Mouse (Mus musculus): ENCODE measurements around the gene Ptprj.
"Not testable (repeated sequence)": the region's sequence is repeated elsewhere in the genome, so short reads cannot be mapped to it uniquely, and the experiment has no call there.

Ptprj gene

GRCm38 (mm10) chr2:90577451-90578279 lies 2.8 kb downstream of the Ptprj start:
- DNase-seq (ENCODE audit: low spot score in 2 of 2): peak in 1 of 2 experiments; percentile 24

GRCm38 (mm10) chr2:90576936-90577335 lies 3.5 kb downstream of the Ptprj start:
- no peak for DNase-seq (ENCODE audit: low spot score in 2 of 2)

GRCm38 (mm10) chr2:90576411-90576810 lies 4.0 kb downstream of the Ptprj start:
- no peak for DNase-seq (ENCODE audit: low spot score in 2 of 2)

GRCm38 (mm10) chr2:90575713-90576112 lies 4.7 kb downstream of the Ptprj start:
- DNase-seq (ENCODE audit: low spot score in 2 of 2): no peak

- DNase-seq (ENCODE audit: low spot score in 2 of 2): no peak
These were observed 5.3 kb downstream of the Ptprj start for GRCm38 (mm10) chr2:90575116-90575515.

- no peak for DNase-seq (ENCODE audit: low spot score in 2 of 2)
These were observed 5.9 kb downstream of the Ptprj start for GRCm38 (mm10) chr2:90574536-90574935.

- peak; percentile 57 to 73 for DNase-seq (ENCODE audit: low spot score in 2 of 2)
These were observed 6.6 kb downstream of the Ptprj start for GRCm38 (mm10) chr2:90573640-90574526.

- no peak for DNase-seq (ENCODE audit: low spot score in 2 of 2)
These were observed 8.3 kb downstream of the Ptprj start for GRCm38 (mm10) chr2:90572126-90572525.

GRCm38 (mm10) chr2:90571399-90571798 lies 9.0 kb downstream of the Ptprj start:
- not testable (repeated sequence) for DNase-seq (ENCODE audit: low spot score in 2 of 2)

- DNase-seq (ENCODE audit: low spot score in 2 of 2): no peak
These were observed 9.6 kb downstream of the Ptprj start for GRCm38 (mm10) chr2:90570871-90571270.

GRCm38 (mm10) chr2:90570216-90570615 lies 10.2 kb downstream of the Ptprj start:
- DNase-seq (ENCODE audit: low spot score in 2 of 2): no peak

- no peak for DNase-seq (ENCODE audit: low spot score in 2 of 2)
These were observed 11.4 kb downstream of the Ptprj start for GRCm38 (mm10) chr2:90568961-90569481.

- no peak for DNase-seq (ENCODE audit: low spot score in 2 of 2)
These were observed 12.4 kb downstream of the Ptprj start for GRCm38 (mm10) chr2:90568091-90568490.

- no peak for DNase-seq (ENCODE audit: low spot score in 2 of 2)
These were observed 13.5 kb downstream of the Ptprj start for GRCm38 (mm10) chr2:90566773-90567528.

GRCm38 (mm10) chr2:90566046-90566445 lies 14.4 kb downstream of the Ptprj start:
- DNase-seq (ENCODE audit: low spot score in 2 of 2): peak in 1 of 2 experiments; percentile 22

- no peak for DNase-seq (ENCODE audit: low spot score in 2 of 2)
These were observed 15.1 kb downstream of the Ptprj start for GRCm38 (mm10) chr2:90565192-90565929.

- DNase-seq (ENCODE audit: low spot score in 2 of 2): no peak
These were observed 15.9 kb downstream of the Ptprj start for GRCm38 (mm10) chr2:90564552-90564951.

- DNase-seq (ENCODE audit: low spot score in 2 of 2): no peak
These were observed 17.3 kb downstream of the Ptprj start for GRCm38 (mm10) chr2:90563171-90563570.

GRCm38 (mm10) chr2:90562126-90562670 lies 18.2 kb downstream of the Ptprj start:
- DNase-seq (ENCODE audit: low spot score in 2 of 2): no peak

- no peak for DNase-seq (ENCODE audit: low spot score in 2 of 2)
These were observed 20.1 kb downstream of the Ptprj start for GRCm38 (mm10) chr2:90560197-90560843.
